Mouse (Mus musculus): ENCODE results near the gene Nufip2.
"Not testable (repeated sequence)": the region's sequence is repeated elsewhere in the genome, so short reads cannot be mapped to it uniquely, and the experiment has no call there.

The Nufip2 gene

GRCm38 (mm10) chr11:77709039-77709438 lies 23.1 kb downstream of the Nufip2 start:
- DNase-seq (ENCODE audit: low spot score in 2 of 2) = no peak

GRCm38 (mm10) chr11:77713736-77714135 lies 27.8 kb downstream of the Nufip2 start:
- no peak for DNase-seq (ENCODE audit: low spot score in 2 of 2)

GRCm38 (mm10) chr11:77719055-77719454 lies 33.1 kb downstream of the Nufip2 start:
- DNase-seq (ENCODE audit: low spot score in 2 of 2) = no peak

- DNase-seq (ENCODE audit: low spot score in 2 of 2) = no peak
Measured at GRCm38 (mm10) chr11:77721389-77721788, 35.4 kb downstream of the Nufip2 start.

GRCm38 (mm10) chr11:77724766-77725165 lies 38.8 kb downstream of the Nufip2 start:
- no peak for DNase-seq (ENCODE audit: low spot score in 2 of 2)

GRCm38 (mm10) chr11:77725183-77725582 lies 39.2 kb downstream of the Nufip2 start, which contains the start of gene Cryba1:
Gene Cryba1, minus strand, starts transcription at chr11:77725283.
- no peak for DNase-seq (ENCODE audit: low spot score in 2 of 2)

- no peak for DNase-seq (ENCODE audit: low spot score in 2 of 2)
Measured at GRCm38 (mm10) chr11:77728587-77728986, 42.6 kb downstream of the Nufip2 start.

GRCm38 (mm10) chr11:77737289-77737688 lies 51.3 kb downstream of the Nufip2 start:
- DNase-seq (ENCODE audit: low spot score in 2 of 2) = peak; percentile 61 to 62

GRCm38 (mm10) chr11:77738555-77738954 lies 52.6 kb downstream of the Nufip2 start:
- no peak for DNase-seq (ENCODE audit: low spot score in 2 of 2)

GRCm38 (mm10) chr11:77743966-77744365 lies 58.0 kb downstream of the Nufip2 start:
- DNase-seq (ENCODE audit: low spot score in 2 of 2) = peak in 1 of 2 experiments; percentile 19

GRCm38 (mm10) chr11:77746652-77747051 lies 60.7 kb downstream of the Nufip2 start:
- no peak for DNase-seq (ENCODE audit: low spot score in 2 of 2)

- DNase-seq (ENCODE audit: low spot score in 2 of 2) = not testable (repeated sequence)
Measured at GRCm38 (mm10) chr11:77747103-77747502, 61.1 kb downstream of the Nufip2 start.

GRCm38 (mm10) chr11:77748996-77749395 lies 63.0 kb downstream of the Nufip2 start:
- no peak for DNase-seq (ENCODE audit: low spot score in 2 of 2)

- no peak for DNase-seq (ENCODE audit: low spot score in 2 of 2)
Measured at GRCm38 (mm10) chr11:77752525-77752924, 66.6 kb downstream of the Nufip2 start.

GRCm38 (mm10) chr11:77753469-77753868 lies 67.5 kb downstream of the Nufip2 start:
- DNase-seq (ENCODE audit: low spot score in 2 of 2) = no peak

GRCm38 (mm10) chr11:77760031-77760430 lies 74.1 kb downstream of the Nufip2 start:
- no peak for DNase-seq (ENCODE audit: low spot score in 2 of 2)

GRCm38 (mm10) chr11:77762783-77763672 lies 77.1 kb downstream of the Nufip2 start, which contains the start of gene Myo18a:
Gene Myo18a, plus strand, starts transcription at chr11:77763246.
- DNase-seq (ENCODE audit: low spot score in 2 of 2) = peak; percentile 68 to 82

GRCm38 (mm10) chr11:77763673-77764340 lies 77.9 kb downstream of the Nufip2 start:
- DNase-seq (ENCODE audit: low spot score in 2 of 2) = peak; percentile 66 to 73

GRCm38 (mm10) chr11:77764694-77765458 lies 78.9 kb downstream of the Nufip2 start:
- no peak for DNase-seq (ENCODE audit: low spot score in 2 of 2)

- DNase-seq (ENCODE audit: low spot score in 2 of 2) = no peak
Measured at GRCm38 (mm10) chr11:77765459-77765777, 79.5 kb downstream of the Nufip2 start.

- peak; percentile 53 to 66 for DNase-seq (ENCODE audit: low spot score in 2 of 2)
Measured at GRCm38 (mm10) chr11:77766351-77767001, 80.5 kb downstream of the Nufip2 start.

GRCm38 (mm10) chr11:77769496-77769895 lies 83.5 kb downstream of the Nufip2 start:
- no peak for DNase-seq (ENCODE audit: low spot score in 2 of 2)
